Mouse (Mus musculus): Measurements from ENCODE around the gene Spin2d. TPM values are rescaled to one million over a fixed set of nuclear protein-coding genes. Genes with fewer than 3 reads are reported as not detected.

The Spin2d gene
- not detected in 2 replicates for polyA plus RNA-seq (2012; ENCODE audit: low replicate concordance)

DNA sequence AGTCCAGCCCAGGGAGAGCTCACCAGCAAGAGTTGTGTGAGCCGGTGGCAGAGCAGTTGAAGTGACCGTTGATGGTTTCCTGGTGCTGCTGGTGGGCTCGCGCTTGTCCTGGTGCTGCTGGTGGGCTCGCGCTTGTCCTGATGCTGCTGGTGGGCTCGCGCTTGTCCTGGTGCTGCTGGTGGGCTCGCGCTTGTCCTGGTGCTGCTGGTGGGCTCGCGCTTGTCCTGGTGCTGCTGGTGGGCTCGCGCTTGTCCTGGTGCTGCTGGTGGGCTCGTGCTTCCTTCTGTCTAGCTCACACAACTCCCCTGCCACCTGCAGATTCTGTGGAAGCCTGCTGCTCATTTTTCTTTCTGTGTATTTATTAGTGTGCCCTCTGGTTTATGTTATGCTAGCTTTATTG, at the start of gene Spin2d:
Gene Spin2d, minus strand, starts transcription at position 101 of the 400 bp plus-strand sequence.

GRCm38 (mm10) chrX:73213819-73214564, 37.2 kb upstream of the Spin2d start, which contains the start of gene Xlr4b:
Gene Xlr4b (plus strand): TSS chrX:73214333.

GRCm38 (mm10) chrX:73191934-73192333, 15.1 kb upstream of the Spin2d start, which contains the start of gene Xlr3b:
Gene Xlr3b (plus strand): TSS chrX:73192207.

GRCm38 (mm10) chrX:73149350-73149749, 27.4 kb downstream of the Spin2d start, which contains the start of gene DXBay18:
Gene DXBay18 (minus strand): TSS chrX:73149450.

DNA sequence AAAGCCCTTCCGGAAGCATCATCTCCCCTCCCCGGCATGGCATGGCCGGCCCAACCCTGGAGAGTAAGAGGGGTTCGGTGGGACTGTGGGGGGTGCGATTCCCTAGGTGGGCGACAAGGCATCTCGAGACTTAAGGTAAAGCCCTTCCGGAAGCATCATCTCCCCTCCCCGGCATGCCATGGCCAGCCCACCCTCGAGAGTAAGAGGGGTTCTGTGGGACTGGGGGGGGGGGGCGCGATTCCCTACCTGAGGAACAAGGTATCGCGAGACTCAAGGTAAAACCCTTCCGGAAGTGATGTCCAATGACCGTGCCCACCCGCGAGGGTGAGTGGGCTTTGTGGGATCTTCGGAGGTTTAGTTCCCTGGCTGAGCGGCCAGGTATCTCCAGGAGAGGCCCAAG, 28.3 kb downstream of the Spin2d start, which contains the start of gene Xlr5b:
Gene Xlr5b, plus strand, starts transcription at position 301 of the 400 bp plus-strand sequence.

Other genes starting within 250 kb of the Spin2d start
- gene Zfp185, start 189.7 kb downstream of the Spin2d start, polyA plus RNA-seq (2012; ENCODE audit: low replicate concordance): not detected in 2 replicates
- not detected in 2 replicates for gene Pnma5, start 139.9 kb downstream of the Spin2d start, polyA plus RNA-seq (2012; ENCODE audit: low replicate concordance)
- gene Pnma3, start 112.2 kb downstream of the Spin2d start, polyA plus RNA-seq (2012; ENCODE audit: low replicate concordance): not detected in 2 replicates
- 0.46 and 0.94 TPM in 2 replicates for gene Xlr4a, start 94.5 kb downstream of the Spin2d start, polyA plus RNA-seq (2012; ENCODE audit: low replicate concordance)
- gene Xlr3a, start 79.9 kb downstream of the Spin2d start, polyA plus RNA-seq (2012; ENCODE audit: low replicate concordance): not detected in 2 replicates
- 0.04 TPM in 1 of 2 replicates, not detected in the other for gene Gm14685, start 59.9 kb downstream of the Spin2d start, polyA plus RNA-seq (2012; ENCODE audit: low replicate concordance)
- gene Xlr5b, start 28.2 kb downstream of the Spin2d start, polyA plus RNA-seq (2012; ENCODE audit: low replicate concordance): not detected in 2 replicates
- gene DXBay18, start 27.5 kb downstream of the Spin2d start, polyA plus RNA-seq (2012; ENCODE audit: low replicate concordance): not detected in 2 replicates
- gene Xlr3b, start 15.2 kb upstream of the Spin2d start, polyA plus RNA-seq (2012; ENCODE audit: low replicate concordance): not detected in 2 replicates
- 2.9 and 7.0 TPM in 2 replicates for gene Xlr4b, start 37.3 kb upstream of the Spin2d start, polyA plus RNA-seq (2012; ENCODE audit: low replicate concordance)
- 20.1 and 52.4 TPM in 2 replicates for gene F8a, start 51.3 kb upstream of the Spin2d start, polyA plus RNA-seq (2012; ENCODE audit: low replicate concordance)
- 0.91 and 2.7 TPM in 2 replicates for gene Xlr4c, start 66.1 kb upstream of the Spin2d start, polyA plus RNA-seq (2012; ENCODE audit: low replicate concordance)
- not detected in 2 replicates for gene Xlr3c, start 88.4 kb upstream of the Spin2d start, polyA plus RNA-seq (2012; ENCODE audit: low replicate concordance)
- gene Xlr5a, start 116.0 kb upstream of the Spin2d start, polyA plus RNA-seq (2012; ENCODE audit: low replicate concordance): not detected in 2 replicates
- gene Xlr5c, start 116.0 kb upstream of the Spin2d start, polyA plus RNA-seq (2012; ENCODE audit: low replicate concordance): not detected in 2 replicates
- gene Gm45015, start 159.9 kb upstream of the Spin2d start, polyA plus RNA-seq (2012; ENCODE audit: low replicate concordance): not detected in 2 replicates
- 5.2 and 6.1 TPM in 2 replicates for gene Zfp275, start 165.6 kb upstream of the Spin2d start, polyA plus RNA-seq (2012; ENCODE audit: low replicate concordance)
- gene Gm18336, start 221.7 kb upstream of the Spin2d start, polyA plus RNA-seq (2012; ENCODE audit: low replicate concordance): not detected in 2 replicates
- gene Zfp92, start 234.1 kb upstream of the Spin2d start, polyA plus RNA-seq (2012; ENCODE audit: low replicate concordance): 0.02 TPM in 1 of 2 replicates, not detected in the other